Mouse (Mus musculus) embryonic facial prominence, embryonic 14.5 days (tissue): ENCODE data around the gene Tmem211. TPM values are rescaled to one million over a fixed set of nuclear protein-coding genes. Genes with fewer than 3 reads are reported as not detected.
A peak's percentile ranks its signal among the peaks of the same experiment; 100 is the strongest.

Source experiments
- ATAC-seq: fragments of 200-750 bp; cut with Nextera tagmentation; 2 replicates; pipeline ENCODE4 v1.8.0; 2017; ENCODE audit warnings: low read depth, moderate number of reproducible peaks, moderate TSS enrichment
- DNase-seq: peaks from one replicate; pipeline ENCODE4 v3.0.0-alpha.2; 2015; ENCODE audit warnings: low spot score
- H3K27ac ChIP-seq: fragments of 300-500 bp; sonication (generic); replicated peaks from 2 replicates; pipeline ENCODE4 v1.5.1; 2014; ENCODE audit warnings: low read depth, mild to moderate bottlenecking, low read length, moderate library complexity
- H3K27me3 ChIP-seq: fragments of 300-500 bp; sonication (generic); replicated peaks from 2 replicates; pipeline ENCODE4 v1.6.1; 2014; ENCODE audit warnings: low read length; ENCODE audit not compliant: control insufficient read depth, insufficient read depth
- H3K36me3 ChIP-seq: fragments of 300-500 bp; sonication (generic); 2 replicates; pipeline ENCODE4 v1.6.1; 2014; ENCODE audit warnings: low read length, mixed read lengths; ENCODE audit not compliant: control insufficient read depth, insufficient read depth
- H3K4me1 ChIP-seq: fragments of 300-500 bp; sonication (generic); 2 replicates; pipeline ENCODE4 v1.6.1; 2014; ENCODE audit warnings: antibody characterized with exemption, low read length; ENCODE audit not compliant: control insufficient read depth, insufficient read depth
- H3K4me2 ChIP-seq: fragments of 300-500 bp; sonication (generic); 2 replicates; pipeline ENCODE4 v1.6.1; 2014; ENCODE audit warnings: low read depth, mild to moderate bottlenecking, low read length, moderate library complexity, mixed read lengths
- H3K4me3 ChIP-seq: fragments of 300-500 bp; sonication (generic); 2 replicates; pipeline ENCODE4 v1.5.1; 2014; ENCODE audit warnings: low read depth, mild to moderate bottlenecking, low read length
- H3K9ac ChIP-seq: fragments of 300-500 bp; sonication (generic); 2 replicates; pipeline ENCODE4 v1.6.1; 2014; ENCODE audit warnings: low read depth, mild to moderate bottlenecking, low read length, moderate library complexity, mixed read lengths
- H3K9me3 ChIP-seq: fragments of 300-500 bp; sonication (generic); 2 replicates; pipeline ENCODE4 v1.6.1; 2016; ENCODE audit warnings: low read length; ENCODE audit not compliant: control insufficient read depth
- WGBS: fragments of 180-500 bp; shearing (Covaris S2); extraction: QIAGEN DNeasy Blood & Tissue Kit; methylation state at CpG from one replicate; pipeline ENCODE4 v1.1.7; 2014; 5-methylcytosine and 5-hydroxymethylcytosine counted together
- polyA plus RNA-seq: library from polyadenylated mRNA; unstranded; fragments of >200 nt; fragmentation: Nextera tagmentation; extraction: Ambion mirVana; gene quantifications from 2 replicates; pipeline ENCODE4 v1.2.1, GENCODE M21; 2014

The Tmem211 gene
- polyA plus RNA-seq, 1 experiment from 2014 or later, result 1.0 TPM

- Histone ChIP-seq H3K27ac (no peak overlapping the region), H3K36me3 (no peaks in the 10 kb centered on the region), H3K4me1 (no peaks in the 10 kb centered on the region), H3K4me3 (no peak overlapping the region), H3K4me2 (no peak overlapping the region), H3K27me3 (peaks cover 14% of the 10 kb centered on the region; the same call in 1 of the 2 replicates), H3K9me3 (no peaks in the 10 kb centered on the region), H3K9ac (0 out of 2 replicates have a peak overlapping the region, but pooled peaks have one; percentile 3)
- WGBS, result 69% methylated on average over 13 of the region's 14 CpGs
- DNase-seq, result no peak
- no peak for ATAC-seq
Measured at GRCm38 (mm10) chr5:113216328-113216960, 10.3 kb upstream of the Tmem211 start.

- Histone ChIP-seq H3K4me1 (no peaks in the 10 kb centered on the region), H3K4me3 (no peak overlapping the region), H3K36me3 (no peaks in the 10 kb centered on the region), H3K4me2 (no peak overlapping the region), H3K9me3 (no peaks in the 10 kb centered on the region), H3K27ac (no peak overlapping the region), H3K27me3 (peaks cover 14% of the 10 kb centered on the region; the same call in 1 of the 2 replicates), H3K9ac (0 out of 2 replicates have a peak overlapping the region, but pooled peaks have one; percentile 3)
- WGBS, result 84% methylated on average over 12 of the region's 12 CpGs
- no peak for DNase-seq
- no peak for ATAC-seq
Measured at GRCm38 (mm10) chr5:113217076-113217475, 9.6 kb upstream of the Tmem211 start.

- peaks cover 14% of the 10 kb centered on the region; the same call in 1 of the 2 replicates for H3K27me3 ChIP-seq
- no peaks in the 10 kb centered on the region for H3K36me3 ChIP-seq
- no peak overlapping the region for H3K4me2 ChIP-seq
- H3K4me1 ChIP-seq, result no peaks in the 10 kb centered on the region
- no peaks in the 10 kb centered on the region for H3K9me3 ChIP-seq
- 62% methylated on average over 17 of the region's 17 CpGs for WGBS
- H3K9ac ChIP-seq, result no peak overlapping the region
- ATAC-seq (no peak), DNase-seq (no peak)
- no peak overlapping the region for H3K4me3 ChIP-seq
- no peak overlapping the region for H3K27ac ChIP-seq
Measured at GRCm38 (mm10) chr5:113218617-113219235, 8.0 kb upstream of the Tmem211 start.

GRCm38 (mm10) chr5:113219450-113219849 lies 7.3 kb upstream of the Tmem211 start:
- Histone ChIP-seq H3K9ac (no peak overlapping the region), H3K27me3 (peaks cover 14% of the 10 kb centered on the region; the same call in 1 of the 2 replicates), H3K4me3 (no peak overlapping the region), H3K27ac (no peak overlapping the region), H3K4me1 (no peaks in the 10 kb centered on the region), H3K4me2 (no peak overlapping the region), H3K36me3 (no peaks in the 10 kb centered on the region), H3K9me3 (no peaks in the 10 kb centered on the region)
- ATAC-seq (no peak), DNase-seq (no peak)
- 73% methylated on average over 6 of the region's 6 CpGs for WGBS

GRCm38 (mm10) chr5:113219876-113220275 lies 6.8 kb upstream of the Tmem211 start:
- peaks cover 14% of the 10 kb centered on the region; the same call in 1 of the 2 replicates for H3K27me3 ChIP-seq
- H3K9me3 ChIP-seq, result no peaks in the 10 kb centered on the region
- DNase-seq (no peak), ATAC-seq (no peak)
- H3K4me2 ChIP-seq, result peak overlapping the region; percentile 96; the same call in 1 of the 2 replicates
- WGBS, result 58% methylated on average over 7 of the region's 7 CpGs
- H3K9ac ChIP-seq, result no peak overlapping the region
- no peaks in the 10 kb centered on the region for H3K36me3 ChIP-seq
- no peak overlapping the region for H3K27ac ChIP-seq
- H3K4me3 ChIP-seq, result no peak overlapping the region
- no peaks in the 10 kb centered on the region for H3K4me1 ChIP-seq

- H3K36me3 ChIP-seq, result no peaks in the 10 kb centered on the region
- H3K27me3 ChIP-seq, result peaks cover 14% of the 10 kb centered on the region; the same call in 1 of the 2 replicates
- DNase-seq, result no peak
- ATAC-seq, result peak; percentile 7; the same call in 1 of the 2 replicates
- no peak overlapping the region for H3K27ac ChIP-seq
- no peaks in the 10 kb centered on the region for H3K4me1 ChIP-seq
- peak overlapping the region; percentile 54 for H3K9ac ChIP-seq
- peak overlapping the region; percentile 96 for H3K4me2 ChIP-seq
- H3K9me3 ChIP-seq, result no peaks in the 10 kb centered on the region
- 2% methylated on average over 40 of the region's 64 CpGs for WGBS
- peak overlapping the region; percentile 64 for H3K4me3 ChIP-seq
Measured at GRCm38 (mm10) chr5:113220383-113221146, 6.1 kb upstream of the Tmem211 start.

GRCm38 (mm10) chr5:113221147-113221865 lies 5.4 kb upstream of the Tmem211 start, which contains the start of gene 2900026A02Rik:
Gene 2900026A02Rik (minus strand): TSS chr5:113221236.
- no peaks in the 10 kb centered on the region for H3K9me3 ChIP-seq
- H3K27ac ChIP-seq, result no peak within 1 kb of the TSS
- DNase-seq, result peak; percentile 78
- H3K4me2 ChIP-seq, result peak within 1 kb of the TSS; percentile 96
- peak; percentile 56 for ATAC-seq
- H3K27me3 ChIP-seq, result peaks cover 14% of the 10 kb centered on the region; the same call in 1 of the 2 replicates
- WGBS, result 32% methylated on average over 13 of the region's 62 CpGs
- peaks cover 7% of the 10 kb centered on the region for H3K4me1 ChIP-seq
- no peaks in the 10 kb centered on the region for H3K36me3 ChIP-seq
- H3K9ac ChIP-seq, result peak within 1 kb of the TSS; percentile 54
- H3K4me3 ChIP-seq, result peak within 1 kb of the TSS; percentile 64

- 0 out of 2 replicates have a peak overlapping the region, but pooled peaks have one; percentile 17 for H3K27ac ChIP-seq
- DNase-seq (peak; percentile 59), ATAC-seq (peak; percentile 31; the same call in 1 of the 2 replicates)
- WGBS, result 37% methylated on average over 4 of the region's 4 CpGs
- H3K4me1 ChIP-seq, result peaks cover 8% of the 10 kb centered on the region
- H3K9me3 ChIP-seq, result no peaks in the 10 kb centered on the region
- H3K4me3 ChIP-seq, result no peak overlapping the region
- H3K27me3 ChIP-seq, result peaks cover 14% of the 10 kb centered on the region; the same call in 1 of the 2 replicates
- no peaks in the 10 kb centered on the region for H3K36me3 ChIP-seq
- H3K4me2 ChIP-seq, result no peak overlapping the region
- H3K9ac ChIP-seq, result no peak overlapping the region
Measured at GRCm38 (mm10) chr5:113223888-113224287, 2.8 kb upstream of the Tmem211 start.
